Mouse (Mus musculus) kidney, postnatal 0 days (tissue): ENCODE measurements around the gene Nell2. TPM values are rescaled to one million over a fixed set of nuclear protein-coding genes. Genes with fewer than 3 reads are reported as not detected.
"Not testable (repeated sequence)": the region's sequence is repeated elsewhere in the genome, so short reads cannot be mapped to it uniquely, and the experiment has no call there.

Source experiments
- ATAC-seq: fragments of 200-750 bp; cut with Nextera tagmentation; replicated peaks from 2 replicates; pipeline ENCODE4 v1.8.0; 2017; ENCODE audit warnings: low read depth, moderate number of reproducible peaks, moderate TSS enrichment, moderate library complexity; ENCODE audit not compliant: low FRiP score
- DNase-seq: peaks from one replicate; pipeline ENCODE4 v3.0.0-alpha.2; 2016; ENCODE audit warnings: low spot score
- H3K27ac ChIP-seq: fragments of 300-500 bp; sonication (generic); 2 replicates; pipeline ENCODE4 v1.5.1; 2014; ENCODE audit warnings: mild to moderate bottlenecking
- H3K27me3 ChIP-seq: fragments of 300-500 bp; sonication (generic); 2 replicates; pipeline ENCODE4 v1.6.1; 2014; ENCODE audit warnings: low read length, mixed read lengths; ENCODE audit not compliant: insufficient read depth
- H3K36me3 ChIP-seq: fragments of 300-500 bp; sonication (generic); 2 replicates; pipeline ENCODE4 v1.6.1; 2014; ENCODE audit warnings: low read length, mixed read lengths; ENCODE audit not compliant: insufficient read depth
- H3K4me1 ChIP-seq: fragments of 300-500 bp; sonication (generic); replicated peaks from 2 replicates; pipeline ENCODE4 v1.6.1; 2014; ENCODE audit warnings: antibody characterized with exemption, low read length, mixed read lengths; ENCODE audit not compliant: insufficient read depth
- H3K4me2 ChIP-seq: fragments of 300-500 bp; sonication (generic); 2 replicates; pipeline ENCODE4 v1.6.1; 2014; ENCODE audit warnings: mild to moderate bottlenecking, low read length, moderate library complexity, mixed read lengths
- H3K4me3 ChIP-seq: fragments of 300-500 bp; sonication (generic); replicated peaks from 2 replicates; pipeline ENCODE4 v1.5.1; 2014; ENCODE audit warnings: low read depth, low read length
- H3K9ac ChIP-seq: fragments of 300-500 bp; sonication (generic); 2 replicates; pipeline ENCODE4 v1.6.1; 2014; ENCODE audit warnings: low read depth, low read length
- H3K9me3 ChIP-seq: fragments of 300-500 bp; sonication (generic); replicated peaks from 2 replicates; pipeline ENCODE4 v1.6.1; 2016; ENCODE audit warnings: low read length, inconsistent platforms, mixed read lengths
- CTCF ChIP-seq: IDR thresholded peaks from 2 replicates; pipeline ENCODE4 v1.5.1; 2016; ENCODE audit warnings: antibody characterized with exemption, low read depth, mild to moderate bottlenecking, moderate library complexity
- WGBS: fragments of 180-500 bp; shearing (Covaris S2); extraction: QIAGEN DNeasy Blood & Tissue Kit; methylation state at CpG from one replicate; pipeline ENCODE4 v1.1.7; 2014; 5-methylcytosine and 5-hydroxymethylcytosine counted together
- polyA plus RNA-seq: library from polyadenylated mRNA; unstranded; fragments of >200 nt; fragmentation: Nextera tagmentation; extraction: Ambion mirVana; gene quantifications from 2 replicates; pipeline ENCODE4 v1.2.1, GENCODE M21; 2015

The Nell2 gene
- polyA plus RNA-seq, 1 experiment from 2014 or later, result 8.2 TPM

GRCm38 (mm10) chr15:95243876-95244275, 284.5 kb downstream of the Nell2 start:
- Histone ChIP-seq H3K27me3 (no peaks in the 10 kb centered on the region), H3K9me3 (no peaks in the 10 kb centered on the region), H3K36me3 (no peaks in the 10 kb centered on the region), H3K27ac (no peak overlapping the region), H3K4me3 (no peak overlapping the region), H3K9ac (no peak overlapping the region), H3K4me2 (no peak overlapping the region), H3K4me1 (no peaks in the 10 kb centered on the region)
- ATAC-seq (no peak), DNase-seq (no peak)
- no peak for TF ChIP-seq CTCF
- WGBS, result 77% methylated on average over 8 of the region's 8 CpGs

DNA sequence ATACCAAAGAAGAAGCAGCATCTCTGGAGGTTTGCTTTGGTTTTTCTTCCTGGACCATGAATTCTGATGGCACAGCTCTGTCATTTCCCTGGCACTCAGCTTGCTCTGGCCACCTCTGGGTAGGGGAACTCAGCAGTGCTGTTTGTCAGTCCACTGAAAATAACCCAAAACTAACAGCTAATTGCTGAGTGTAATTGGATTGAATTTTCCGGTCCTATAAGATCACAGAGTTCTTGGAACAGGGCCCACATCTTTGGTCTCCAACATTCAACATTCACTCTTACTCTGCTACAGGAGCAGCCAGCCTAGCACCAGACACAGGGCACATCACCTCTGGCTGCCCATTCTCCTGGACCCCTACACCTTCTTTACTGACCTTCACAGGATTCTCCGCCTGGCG, 287.2 kb downstream of the Nell2 start:
- Histone ChIP-seq H3K27me3 (no peaks in the 10 kb centered on the region), H3K4me3 (no peak overlapping the region), H3K27ac (no peak overlapping the region), H3K36me3 (no peaks in the 10 kb centered on the region), H3K9me3 (no peaks in the 10 kb centered on the region), H3K9ac (no peak overlapping the region), H3K4me2 (no peak overlapping the region), H3K4me1 (no peaks in the 10 kb centered on the region)
- DNase-seq (no peak), ATAC-seq (no peak)
- TF ChIP-seq CTCF, result no peak
- 88% methylated on average over 3 of the region's 3 CpGs for WGBS

DNA sequence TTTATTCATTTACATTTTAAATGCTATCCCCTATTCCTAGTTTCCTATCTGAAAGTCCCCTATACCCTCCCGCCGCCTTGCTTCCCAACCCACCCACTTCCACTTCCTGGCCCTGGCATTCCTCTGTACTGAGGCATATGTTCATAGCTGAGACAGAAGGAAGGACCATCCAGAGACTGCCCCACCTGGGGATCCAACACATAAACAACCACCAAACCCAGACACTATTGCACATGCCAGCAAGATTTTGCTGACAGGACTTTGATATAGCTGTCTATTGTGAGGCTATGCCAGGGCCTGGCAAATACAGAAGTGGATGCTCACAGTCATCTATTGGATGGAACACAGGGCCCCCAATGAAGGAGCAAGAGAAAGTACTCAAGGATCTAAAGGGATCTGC, 291.3 kb downstream of the Nell2 start:
- not testable (repeated sequence) for H3K4me1 ChIP-seq, H3K9me3 ChIP-seq, H3K27ac ChIP-seq, H3K9ac ChIP-seq, DNase-seq, H3K4me2 ChIP-seq, H3K4me3 ChIP-seq, H3K36me3 ChIP-seq, H3K27me3 ChIP-seq, ATAC-seq
- 90% methylated on average over 2 of the region's 2 CpGs for WGBS

GRCm38 (mm10) chr15:95236509-95236908, 291.9 kb downstream of the Nell2 start:
- 81% methylated on average over 3 of the region's 3 CpGs for WGBS
- no peak overlapping the region for H3K9ac ChIP-seq
- H3K36me3 ChIP-seq, result no peaks in the 10 kb centered on the region
- no peaks in the 10 kb centered on the region for H3K9me3 ChIP-seq
- H3K4me3 ChIP-seq, result no peak overlapping the region
- no peak overlapping the region for H3K27ac ChIP-seq
- H3K4me1 ChIP-seq, result no peaks in the 10 kb centered on the region
- ATAC-seq, result no peak
- DNase-seq, result no peak
- no peak for TF ChIP-seq CTCF
- H3K4me2 ChIP-seq, result no peak overlapping the region
- no peaks in the 10 kb centered on the region for H3K27me3 ChIP-seq

GRCm38 (mm10) chr15:95231171-95231570, 297.2 kb downstream of the Nell2 start:
- H3K4me3 ChIP-seq, result no peak overlapping the region
- no peaks in the 10 kb centered on the region for H3K9me3 ChIP-seq
- no peak for ATAC-seq
- H3K4me1 ChIP-seq, result no peaks in the 10 kb centered on the region
- WGBS, result 79% methylated on average over 13 of the region's 13 CpGs
- H3K27ac ChIP-seq, result no peak overlapping the region
- H3K27me3 ChIP-seq, result no peaks in the 10 kb centered on the region
- H3K4me2 ChIP-seq, result no peak overlapping the region
- no peak for DNase-seq
- no peak overlapping the region for H3K9ac ChIP-seq
- TF ChIP-seq CTCF, result no peak
- H3K36me3 ChIP-seq, result no peaks in the 10 kb centered on the region

GRCm38 (mm10) chr15:95216640-95217365, 311.6 kb downstream of the Nell2 start:
- Histone ChIP-seq H3K9ac (no peak overlapping the region), H3K9me3 (no peaks in the 10 kb centered on the region), H3K27ac (no peak overlapping the region), H3K36me3 (no peaks in the 10 kb centered on the region), H3K27me3 (no peaks in the 10 kb centered on the region), H3K4me3 (no peak overlapping the region), H3K4me2 (no peak overlapping the region), H3K4me1 (no peaks in the 10 kb centered on the region)
- ATAC-seq (no peak), DNase-seq (no peak)
- no peak for TF ChIP-seq CTCF
- 51% methylated on average over 12 of the region's 12 CpGs for WGBS

DNA sequence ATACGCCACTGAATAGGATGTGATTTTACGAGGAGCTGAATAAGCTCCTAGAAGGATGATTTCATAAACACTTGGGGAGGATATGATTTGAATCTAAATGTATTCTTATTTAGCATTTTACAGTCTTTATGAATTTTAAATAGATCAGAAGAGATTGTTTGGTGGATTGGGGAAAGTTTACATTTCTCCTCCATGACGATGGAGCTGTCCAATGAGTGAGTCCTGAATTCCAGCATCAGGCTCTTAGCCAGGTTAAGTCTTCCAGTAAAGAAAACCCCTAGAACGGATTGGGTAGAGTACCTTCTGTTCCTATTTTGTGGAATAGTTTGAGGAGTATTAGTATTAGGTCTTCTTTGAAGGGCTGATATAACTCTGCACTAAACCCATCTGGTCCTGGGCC, 317.8 kb downstream of the Nell2 start:
- WGBS, result 78% methylated on average over 4 of the region's 4 CpGs
- no peak for TF ChIP-seq CTCF
- DNase-seq (peak; percentile 47), ATAC-seq (no peak)
- no peaks in the 10 kb centered on the region for H3K36me3 ChIP-seq
- no peaks in the 10 kb centered on the region for H3K9me3 ChIP-seq
- H3K27ac ChIP-seq, result no peak overlapping the region
- H3K4me2 ChIP-seq, result no peak overlapping the region
- no peak overlapping the region for H3K9ac ChIP-seq
- no peaks in the 10 kb centered on the region for H3K4me1 ChIP-seq
- H3K27me3 ChIP-seq, result no peaks in the 10 kb centered on the region
- H3K4me3 ChIP-seq, result no peak overlapping the region
